Mouse (Mus musculus): ENCODE measurements around the gene Ror1.

The Ror1 gene

GRCm38 (mm10) chr4:100158401-100158800 is 62.8 kb downstream of the Ror1 start:
- no peak for DNase-seq (ENCODE audit: low read depth in 1 of 2, low spot score in 2 of 2)

- DNase-seq (ENCODE audit: low read depth in 1 of 2, low spot score in 2 of 2), result no peak
Observed at GRCm38 (mm10) chr4:100160156-100160555, 64.6 kb downstream of the Ror1 start.

GRCm38 (mm10) chr4:100165790-100166189 is 70.2 kb downstream of the Ror1 start:
- DNase-seq (ENCODE audit: low read depth in 1 of 2, low spot score in 2 of 2), result no peak

- DNase-seq (ENCODE audit: low read depth in 1 of 2, low spot score in 2 of 2), result no peak
Observed at GRCm38 (mm10) chr4:100166871-100167270, 71.3 kb downstream of the Ror1 start.

- DNase-seq (ENCODE audit: low read depth in 1 of 2, low spot score in 2 of 2), result no peak
Observed at GRCm38 (mm10) chr4:100169683-100170082, 74.1 kb downstream of the Ror1 start.

GRCm38 (mm10) chr4:100170161-100170650 is 74.6 kb downstream of the Ror1 start:
- no peak for DNase-seq (ENCODE audit: low read depth in 1 of 2, low spot score in 2 of 2)

GRCm38 (mm10) chr4:100170743-100171142 is 75.2 kb downstream of the Ror1 start:
- no peak for DNase-seq (ENCODE audit: low read depth in 1 of 2, low spot score in 2 of 2)

GRCm38 (mm10) chr4:100171483-100171898 is 75.9 kb downstream of the Ror1 start:
- no peak for DNase-seq (ENCODE audit: low read depth in 1 of 2, low spot score in 2 of 2)

GRCm38 (mm10) chr4:100175594-100175993 is 80.0 kb downstream of the Ror1 start:
- DNase-seq (ENCODE audit: low read depth in 1 of 2, low spot score in 2 of 2), result no peak

GRCm38 (mm10) chr4:100178316-100178715 is 82.7 kb downstream of the Ror1 start:
- no peak for DNase-seq (ENCODE audit: low read depth in 1 of 2, low spot score in 2 of 2)

GRCm38 (mm10) chr4:100181676-100182075 is 86.1 kb downstream of the Ror1 start:
- no peak for DNase-seq (ENCODE audit: low read depth in 1 of 2, low spot score in 2 of 2)

GRCm38 (mm10) chr4:100186781-100187180 is 91.2 kb downstream of the Ror1 start:
- no peak for DNase-seq (ENCODE audit: low read depth in 1 of 2, low spot score in 2 of 2)

GRCm38 (mm10) chr4:100187563-100188200 is 92.1 kb downstream of the Ror1 start:
- no peak for DNase-seq (ENCODE audit: low read depth in 1 of 2, low spot score in 2 of 2)

GRCm38 (mm10) chr4:100188201-100188699 is 92.7 kb downstream of the Ror1 start:
- DNase-seq (ENCODE audit: low read depth in 1 of 2, low spot score in 2 of 2), result no peak

- no peak for DNase-seq (ENCODE audit: low read depth in 1 of 2, low spot score in 2 of 2)
Observed at GRCm38 (mm10) chr4:100191483-100191882, 95.9 kb downstream of the Ror1 start.

GRCm38 (mm10) chr4:100194136-100194535 is 98.5 kb downstream of the Ror1 start:
- no peak for DNase-seq (ENCODE audit: low read depth in 1 of 2, low spot score in 2 of 2)

- DNase-seq (ENCODE audit: low read depth in 1 of 2, low spot score in 2 of 2), result no peak
Observed at GRCm38 (mm10) chr4:100196255-100196793, 100.7 kb downstream of the Ror1 start.

GRCm38 (mm10) chr4:100198275-100198674 is 102.7 kb downstream of the Ror1 start:
- DNase-seq (ENCODE audit: low read depth in 1 of 2, low spot score in 2 of 2), result no peak

- no peak for DNase-seq (ENCODE audit: low read depth in 1 of 2, low spot score in 2 of 2)
Observed at GRCm38 (mm10) chr4:100201322-100201721, 105.7 kb downstream of the Ror1 start.

GRCm38 (mm10) chr4:100203066-100203465 is 107.5 kb downstream of the Ror1 start:
- DNase-seq (ENCODE audit: low read depth in 1 of 2, low spot score in 2 of 2), result no peak

- no peak for DNase-seq (ENCODE audit: low read depth in 1 of 2, low spot score in 2 of 2)
Observed at GRCm38 (mm10) chr4:100203688-100204087, 108.1 kb downstream of the Ror1 start.

GRCm38 (mm10) chr4:100204381-100204780 is 108.8 kb downstream of the Ror1 start:
- no peak for DNase-seq (ENCODE audit: low read depth in 1 of 2, low spot score in 2 of 2)

GRCm38 (mm10) chr4:100208081-100208480 is 112.5 kb downstream of the Ror1 start:
- no peak for DNase-seq (ENCODE audit: low read depth in 1 of 2, low spot score in 2 of 2)
